Mouse (Mus musculus) intestine, embryonic 16.5 days (tissue): Measurements from ENCODE around the gene Cd3e. TPM values are rescaled to one million over a fixed set of nuclear protein-coding genes. Genes with fewer than 3 reads are reported as not detected.

Experiments used
- ATAC-seq: fragments of 200-750 bp; cut with Nextera tagmentation; 2 replicates; pipeline ENCODE4 v1.8.0; 2017; ENCODE audit warnings: moderate TSS enrichment, moderate library complexity
- H3K27ac ChIP-seq: fragments of 300-500 bp; sonication (generic); 2 replicates; pipeline ENCODE4 v1.5.1; 2014; ENCODE audit warnings: mild to moderate bottlenecking, low read length
- H3K27me3 ChIP-seq: fragments of 300-500 bp; sonication (generic); replicated peaks from 2 replicates; pipeline ENCODE4 v1.6.1; 2014; ENCODE audit warnings: low read length, control low read depth, mixed read lengths; ENCODE audit not compliant: control insufficient read depth, insufficient read depth
- H3K36me3 ChIP-seq: fragments of 300-500 bp; sonication (generic); 2 replicates; pipeline ENCODE4 v1.6.1; 2014; ENCODE audit warnings: low read length, control low read depth; ENCODE audit not compliant: control insufficient read depth, insufficient read depth
- H3K4me1 ChIP-seq: fragments of 300-500 bp; sonication (generic); 2 replicates; pipeline ENCODE4 v1.6.1; 2014; ENCODE audit warnings: low read length, control low read depth, mixed read lengths; ENCODE audit not compliant: control insufficient read depth, insufficient read depth
- H3K4me2 ChIP-seq: fragments of 300-500 bp; sonication (generic); 2 replicates; pipeline ENCODE4 v1.6.1; 2014; ENCODE audit warnings: low read depth, low read length, control low read depth
- H3K4me3 ChIP-seq: fragments of 300-500 bp; sonication (generic); 2 replicates; pipeline ENCODE4 v1.5.1; 2014; ENCODE audit warnings: mild to moderate bottlenecking, low read length
- H3K9ac ChIP-seq: fragments of 300-500 bp; sonication (generic); 2 replicates; pipeline ENCODE4 v1.6.1; 2014; ENCODE audit warnings: low read depth, low read length
- H3K9me3 ChIP-seq: fragments of 300-500 bp; sonication (generic); 2 replicates; pipeline ENCODE4 v1.6.1; 2016; ENCODE audit warnings: low read length, control low read depth; ENCODE audit not compliant: control insufficient read depth
- WGBS: fragments of 180-500 bp; shearing (Covaris S2); extraction: QIAGEN DNeasy Blood & Tissue Kit; methylation state at CpG from one replicate; pipeline ENCODE4 v1.1.7; 2014; 5-methylcytosine and 5-hydroxymethylcytosine counted together
- polyA plus RNA-seq: library from polyadenylated mRNA; unstranded; fragments of >200 nt; fragmentation: Nextera tagmentation; extraction: Ambion mirVana; gene quantifications from 2 replicates; pipeline ENCODE4 v1.2.1, GENCODE M21; 2015

Cd3e gene
- polyA plus RNA-seq, 1 experiment from 2014 or later = 0.71 TPM

- Histone ChIP-seq H3K4me2 (no peak overlapping the region), H3K4me3 (no peak overlapping the region), H3K4me1 (no peaks in the 10 kb centered on the region), H3K9me3 (no peaks in the 10 kb centered on the region), H3K27ac (no peak overlapping the region), H3K27me3 (no peaks in the 10 kb centered on the region), H3K9ac (no peak overlapping the region), H3K36me3 (no peaks in the 10 kb centered on the region)
- WGBS = 59% methylated on average over 3 of the region's 3 CpGs
- ATAC-seq = no peak
Measured at GRCm38 (mm10) chr9:45000249-45000648, 9.2 kb downstream of the Cd3e start.

- no peak overlapping the region for H3K4me2 ChIP-seq
- no peak for ATAC-seq
- no peak overlapping the region for H3K27ac ChIP-seq
- no peaks in the 10 kb centered on the region for H3K9me3 ChIP-seq
- H3K4me3 ChIP-seq = no peak overlapping the region
- no peak overlapping the region for H3K9ac ChIP-seq
- no peaks in the 10 kb centered on the region for H3K4me1 ChIP-seq
- H3K27me3 ChIP-seq = no peaks in the 10 kb centered on the region
- no peaks in the 10 kb centered on the region for H3K36me3 ChIP-seq
- WGBS = 73% methylated on average over 5 of the region's 5 CpGs
Measured at GRCm38 (mm10) chr9:44999776-45000175, 9.7 kb downstream of the Cd3e start.

GRCm38 (mm10) chr9:44999171-44999570 is 10.3 kb downstream of the Cd3e start:
- WGBS = 55% methylated on average over 6 of the region's 6 CpGs
- Histone ChIP-seq H3K9me3 (no peaks in the 10 kb centered on the region), H3K36me3 (no peaks in the 10 kb centered on the region), H3K9ac (no peak overlapping the region), H3K4me2 (no peak overlapping the region), H3K27me3 (no peaks in the 10 kb centered on the region), H3K4me3 (no peak overlapping the region), H3K27ac (no peak overlapping the region), H3K4me1 (no peaks in the 10 kb centered on the region)
- ATAC-seq = no peak

- Histone ChIP-seq H3K36me3 (no peaks in the 10 kb centered on the region), H3K4me1 (no peaks in the 10 kb centered on the region), H3K9ac (no peak overlapping the region), H3K4me2 (no peak overlapping the region), H3K27ac (no peak overlapping the region), H3K4me3 (no peak overlapping the region), H3K9me3 (no peaks in the 10 kb centered on the region), H3K27me3 (no peaks in the 10 kb centered on the region)
- no peak for ATAC-seq
- 69% methylated on average over 11 of the region's 11 CpGs for WGBS
Measured at GRCm38 (mm10) chr9:44998138-44998537, 11.3 kb downstream of the Cd3e start.

GRCm38 (mm10) chr9:44996590-44996989 is 12.8 kb downstream of the Cd3e start:
- no peaks in the 10 kb centered on the region for H3K4me1 ChIP-seq
- no peak overlapping the region for H3K4me2 ChIP-seq
- no peaks in the 10 kb centered on the region for H3K9me3 ChIP-seq
- H3K27me3 ChIP-seq = no peaks in the 10 kb centered on the region
- no peak overlapping the region for H3K27ac ChIP-seq
- 92% methylated on average over 7 of the region's 7 CpGs for WGBS
- H3K9ac ChIP-seq = no peak overlapping the region
- no peak for ATAC-seq
- no peak overlapping the region for H3K4me3 ChIP-seq
- no peaks in the 10 kb centered on the region for H3K36me3 ChIP-seq

- Histone ChIP-seq H3K9me3 (no peaks in the 10 kb centered on the region), H3K27me3 (no peaks in the 10 kb centered on the region), H3K9ac (no peak overlapping the region), H3K4me1 (no peaks in the 10 kb centered on the region), H3K36me3 (no peaks in the 10 kb centered on the region), H3K4me3 (no peak overlapping the region), H3K27ac (no peak overlapping the region), H3K4me2 (no peak overlapping the region)
- 64% methylated on average over 4 of the region's 4 CpGs for whole genome bisulfite sequencing
- ATAC-seq = no peak
Measured at GRCm38 (mm10) chr9:44994962-44995361, 14.5 kb downstream of the Cd3e start.

GRCm38 (mm10) chr9:44993268-44993667 is 16.2 kb downstream of the Cd3e start:
- 83% methylated on average over 2 of the region's 2 CpGs for WGBS
- no peak overlapping the region for H3K9ac ChIP-seq
- H3K9me3 ChIP-seq = no peaks in the 10 kb centered on the region
- ATAC-seq = no peak
- no peaks in the 10 kb centered on the region for H3K27me3 ChIP-seq
- no peaks in the 10 kb centered on the region for H3K4me1 ChIP-seq
- no peaks in the 10 kb centered on the region for H3K36me3 ChIP-seq
- H3K4me2 ChIP-seq = no peak overlapping the region
- H3K4me3 ChIP-seq = no peak overlapping the region
- H3K27ac ChIP-seq = no peak overlapping the region

GRCm38 (mm10) chr9:44992271-44992670 is 17.2 kb downstream of the Cd3e start:
- H3K4me1 ChIP-seq = no peaks in the 10 kb centered on the region
- no peaks in the 10 kb centered on the region for H3K9me3 ChIP-seq
- no peaks in the 10 kb centered on the region for H3K27me3 ChIP-seq
- no peaks in the 10 kb centered on the region for H3K36me3 ChIP-seq
- no peak overlapping the region for H3K27ac ChIP-seq
- no peak overlapping the region for H3K4me2 ChIP-seq
- ATAC-seq = no peak
- H3K9ac ChIP-seq = no peak overlapping the region
- H3K4me3 ChIP-seq = no peak overlapping the region

GRCm38 (mm10) chr9:44991821-44992220 is 17.6 kb downstream of the Cd3e start:
- 78% methylated on average over 2 of the region's 2 CpGs for WGBS
- no peak for ATAC-seq
- H3K9ac ChIP-seq = no peak overlapping the region

GRCm38 (mm10) chr9:44986976-44987375 is 22.5 kb downstream of the Cd3e start:
- H3K4me1 ChIP-seq = no peaks in the 10 kb centered on the region
- 62% methylated on average over 5 of the region's 5 CpGs for WGBS
- ATAC-seq = no peak
- H3K4me3 ChIP-seq = no peak overlapping the region
- H3K27me3 ChIP-seq = no peaks in the 10 kb centered on the region
- no peak overlapping the region for H3K27ac ChIP-seq
- no peak overlapping the region for H3K4me2 ChIP-seq
- H3K9me3 ChIP-seq = no peaks in the 10 kb centered on the region
- no peak overlapping the region for H3K9ac ChIP-seq
- H3K36me3 ChIP-seq = no peaks in the 10 kb centered on the region

More at GRCm38 (mm10) chr9:44991821-44992220, 17.6 kb downstream of the Cd3e start:
- Histone ChIP-seq H3K4me3 (no peak overlapping the region), H3K9me3 (no peaks in the 10 kb centered on the region), H3K4me1 (no peaks in the 10 kb centered on the region), H3K27me3 (no peaks in the 10 kb centered on the region), H3K27ac (no peak overlapping the region), H3K36me3 (no peaks in the 10 kb centered on the region), H3K4me2 (no peak overlapping the region)
